Mouse (Mus musculus): ENCODE measurements around the gene 1700057G04Rik. TPM values are rescaled to one million over a fixed set of nuclear protein-coding genes. Genes with fewer than 3 reads are reported as not detected.

The 1700057G04Rik gene
- polyA plus RNA-seq, 1 experiment = not detected

DNA sequence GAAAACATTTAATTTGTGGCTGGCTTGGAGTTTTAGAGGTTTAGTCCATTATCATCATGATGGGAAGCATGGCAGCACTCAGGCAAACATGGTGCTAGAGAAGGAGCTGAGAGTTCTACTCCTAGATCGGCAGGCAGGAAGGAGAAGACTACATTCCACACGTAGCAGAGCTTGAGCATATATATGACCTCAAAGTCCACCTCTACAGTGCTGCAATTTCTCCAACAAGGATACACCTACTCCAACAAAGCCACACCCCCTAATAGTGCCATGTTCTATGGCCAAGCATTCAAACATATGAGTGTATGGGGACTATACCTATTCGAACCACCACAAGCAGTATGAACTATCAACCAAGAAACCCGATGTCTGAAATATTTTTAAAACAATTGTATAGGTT is 22.2 kb downstream of the 1700057G04Rik start:
- no peaks in the 10 kb centered on the region for H3K27me3 ChIP-seq (ENCODE audit: control insufficient read depth, insufficient read depth, low read length)
- H3K4me1 ChIP-seq (ENCODE audit: control insufficient read depth, insufficient read depth, insufficient read length) = no peaks in the 10 kb centered on the region
- H3K4me3 ChIP-seq (ENCODE audit: extremely low read depth, insufficient read depth, insufficient read length) = no peak overlapping the region
- H3K36me3 ChIP-seq (ENCODE audit: control insufficient read depth, insufficient read depth, low read length) = no peaks in the 10 kb centered on the region
- no peak for TF ChIP-seq POLR2A (IDR thresholded peaks at IDR 0.05; ENCODE audit: low read depth, low read length)
- TF ChIP-seq CTCF (IDR thresholded peaks at IDR 0.05; ENCODE audit: extremely low read depth, insufficient read depth, insufficient read length, insufficient replicate concordance) = no peak
- 93% methylated on average over 4 of the region's 4 CpGs for WGBS
- DNase-seq (ENCODE audit: low read depth in 1 of 2, low spot score in 2 of 2) = no peak
- H3K27ac ChIP-seq (ENCODE audit: insufficient read depth, low read length) = no peak overlapping the region

DNA sequence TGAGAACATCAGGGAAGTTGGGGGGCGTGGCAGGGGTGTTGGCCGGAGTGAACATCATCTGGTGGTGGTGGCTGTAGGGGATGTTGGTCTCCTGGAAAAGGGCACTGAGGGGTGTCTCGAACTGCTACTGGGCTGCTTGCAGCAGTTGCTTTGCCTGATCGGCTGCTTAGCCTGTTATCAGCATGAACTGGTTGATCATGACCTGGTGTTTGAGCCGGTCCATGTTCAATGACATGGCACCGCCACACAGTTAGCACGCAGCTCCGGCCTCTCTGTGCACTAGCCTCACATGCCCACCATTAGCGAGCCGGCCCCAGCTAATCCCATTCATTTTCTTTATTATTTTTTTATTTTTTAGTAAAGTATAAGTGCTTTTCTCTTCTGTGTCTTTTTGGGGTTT is 25.7 kb downstream of the 1700057G04Rik start:
- H3K27ac ChIP-seq (ENCODE audit: insufficient read depth, low read length) = no peak overlapping the region
- no peaks in the 10 kb centered on the region for H3K27me3 ChIP-seq (ENCODE audit: control insufficient read depth, insufficient read depth, low read length)
- TF ChIP-seq CTCF (IDR thresholded peaks at IDR 0.05; ENCODE audit: extremely low read depth, insufficient read depth, insufficient read length, insufficient replicate concordance) = no peak
- TF ChIP-seq POLR2A (IDR thresholded peaks at IDR 0.05; ENCODE audit: low read depth, low read length) = no peak
- no peaks in the 10 kb centered on the region for H3K4me1 ChIP-seq (ENCODE audit: control insufficient read depth, insufficient read depth, insufficient read length)
- no peak for DNase-seq (ENCODE audit: low read depth in 1 of 2, low spot score in 2 of 2)
- no peaks in the 10 kb centered on the region for H3K36me3 ChIP-seq (ENCODE audit: control insufficient read depth, insufficient read depth, low read length)
- H3K4me3 ChIP-seq (ENCODE audit: extremely low read depth, insufficient read depth, insufficient read length) = no peak overlapping the region
- 86% methylated on average over 10 of the region's 10 CpGs for WGBS

- no peaks in the 10 kb centered on the region for H3K36me3 ChIP-seq (ENCODE audit: control insufficient read depth, insufficient read depth, low read length)
- H3K27me3 ChIP-seq (ENCODE audit: control insufficient read depth, insufficient read depth, low read length) = no peaks in the 10 kb centered on the region
- 78% methylated on average over 6 of the region's 6 CpGs for WGBS
- no peaks in the 10 kb centered on the region for H3K4me1 ChIP-seq (ENCODE audit: control insufficient read depth, insufficient read depth, insufficient read length)
- DNase-seq (ENCODE audit: low read depth in 1 of 2, low spot score in 2 of 2) = no peak
- no peak overlapping the region for H3K4me3 ChIP-seq (ENCODE audit: extremely low read depth, insufficient read depth, insufficient read length)
- H3K27ac ChIP-seq (ENCODE audit: insufficient read depth, low read length) = no peak overlapping the region
- TF ChIP-seq CTCF (IDR thresholded peaks at IDR 0.05; ENCODE audit: extremely low read depth, insufficient read depth, insufficient read length, insufficient replicate concordance) = no peak
- no peak for TF ChIP-seq POLR2A (IDR thresholded peaks at IDR 0.05; ENCODE audit: low read depth, low read length)
Observed at GRCm38 (mm10) chr9:92335277-92335818, 26.2 kb downstream of the 1700057G04Rik start.

DNA sequence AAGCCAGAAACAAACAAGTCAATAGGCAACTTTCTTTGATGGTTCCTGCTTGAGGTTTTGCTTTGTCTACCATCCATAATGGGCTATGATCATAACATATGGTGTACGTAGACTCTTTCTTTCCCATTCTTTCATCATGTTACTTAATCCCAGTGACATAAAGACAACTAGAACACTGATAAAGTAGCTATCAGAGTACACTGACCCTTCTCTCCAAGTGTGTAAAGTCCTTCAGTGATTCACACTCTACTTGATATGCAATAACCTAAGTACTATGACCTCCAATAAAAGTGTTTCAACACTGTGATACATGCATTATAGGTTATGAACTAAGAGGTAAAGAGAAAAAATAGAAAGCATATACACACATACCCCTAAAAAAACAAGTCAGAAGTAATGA is 27.9 kb downstream of the 1700057G04Rik start:
- Histone ChIP-seq H3K36me3 (ENCODE audit: control insufficient read depth, insufficient read depth, low read length) (no peaks in the 10 kb centered on the region), H3K4me3 (ENCODE audit: extremely low read depth, insufficient read depth, insufficient read length) (no peak overlapping the region), H3K27me3 (ENCODE audit: control insufficient read depth, insufficient read depth, low read length) (no peaks in the 10 kb centered on the region), H3K4me1 (ENCODE audit: control insufficient read depth, insufficient read depth, insufficient read length) (no peaks in the 10 kb centered on the region), H3K27ac (ENCODE audit: insufficient read depth, low read length) (no peak overlapping the region)
- no peak for DNase-seq (ENCODE audit: low read depth in 1 of 2, low spot score in 2 of 2)
- TF ChIP-seq POLR2A (IDR thresholded peaks at IDR 0.05; ENCODE audit: low read depth, low read length) = no peak
- TF ChIP-seq CTCF (IDR thresholded peaks at IDR 0.05; ENCODE audit: extremely low read depth, insufficient read depth, insufficient read length, insufficient replicate concordance) = no peak
- 95% methylated on average over 1 of the region's 1 CpGs for WGBS

- TF ChIP-seq CTCF (IDR thresholded peaks at IDR 0.05; ENCODE audit: extremely low read depth, insufficient read depth, insufficient read length, insufficient replicate concordance) (no peak), POLR2A (IDR thresholded peaks at IDR 0.05; ENCODE audit: low read depth, low read length) (no peak)
- Histone ChIP-seq H3K36me3 (ENCODE audit: control insufficient read depth, insufficient read depth, low read length) (no peaks in the 10 kb centered on the region), H3K4me3 (ENCODE audit: extremely low read depth, insufficient read depth, insufficient read length) (no peak overlapping the region), H3K4me1 (ENCODE audit: control insufficient read depth, insufficient read depth, insufficient read length) (no peaks in the 10 kb centered on the region), H3K27ac (ENCODE audit: insufficient read depth, low read length) (no peak overlapping the region), H3K27me3 (ENCODE audit: control insufficient read depth, insufficient read depth, low read length) (no peaks in the 10 kb centered on the region)
- no peak for DNase-seq (ENCODE audit: low read depth in 1 of 2, low spot score in 2 of 2)
- 86% methylated on average over 3 of the region's 3 CpGs for WGBS
Observed at GRCm38 (mm10) chr9:92337661-92338060, 28.5 kb downstream of the 1700057G04Rik start.

- TF ChIP-seq CTCF (IDR thresholded peaks at IDR 0.05; ENCODE audit: extremely low read depth, insufficient read depth, insufficient read length, insufficient replicate concordance) (no peak), POLR2A (IDR thresholded peaks at IDR 0.05; ENCODE audit: low read depth, low read length) (no peak)
- Histone ChIP-seq H3K4me1 (ENCODE audit: control insufficient read depth, insufficient read depth, insufficient read length) (no peaks in the 10 kb centered on the region), H3K4me3 (ENCODE audit: extremely low read depth, insufficient read depth, insufficient read length) (no peak overlapping the region), H3K36me3 (ENCODE audit: control insufficient read depth, insufficient read depth, low read length) (no peaks in the 10 kb centered on the region), H3K27me3 (ENCODE audit: control insufficient read depth, insufficient read depth, low read length) (no peaks in the 10 kb centered on the region), H3K27ac (ENCODE audit: insufficient read depth, low read length) (no peak overlapping the region)
- WGBS = 77% methylated on average over 1 of the region's 1 CpGs
- no peak for DNase-seq (ENCODE audit: low read depth in 1 of 2, low spot score in 2 of 2)
Observed at GRCm38 (mm10) chr9:92338954-92339353, 29.8 kb downstream of the 1700057G04Rik start.

DNA sequence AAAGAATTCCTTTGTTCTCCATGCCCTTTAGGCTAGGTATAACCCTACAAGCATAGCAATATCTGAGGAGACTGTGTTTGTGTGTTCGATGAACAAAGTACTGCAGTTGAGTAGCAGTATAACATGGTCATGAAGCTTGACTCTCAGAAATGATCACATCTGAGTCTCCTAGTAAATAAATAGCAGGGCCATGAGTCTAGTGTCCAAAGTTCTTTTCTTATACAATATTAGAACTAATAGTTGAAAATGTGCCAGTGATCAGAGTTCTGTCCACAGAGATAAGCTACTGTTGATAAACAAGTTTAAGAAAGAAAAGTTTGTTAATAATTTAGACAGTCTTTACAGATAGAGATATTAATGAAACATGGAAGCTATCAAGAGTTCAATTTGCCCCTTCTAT is 42.7 kb downstream of the 1700057G04Rik start:
- no peak for DNase-seq (ENCODE audit: low read depth in 1 of 2, low spot score in 2 of 2)
- WGBS = 89% methylated on average over 1 of the region's 1 CpGs
- no peak overlapping the region for H3K27ac ChIP-seq (ENCODE audit: insufficient read depth, low read length)
- no peaks in the 10 kb centered on the region for H3K27me3 ChIP-seq (ENCODE audit: control insufficient read depth, insufficient read depth, low read length)
- no peaks in the 10 kb centered on the region for H3K4me1 ChIP-seq (ENCODE audit: control insufficient read depth, insufficient read depth, insufficient read length)
- H3K36me3 ChIP-seq (ENCODE audit: control insufficient read depth, insufficient read depth, low read length) = no peaks in the 10 kb centered on the region
- H3K4me3 ChIP-seq (ENCODE audit: extremely low read depth, insufficient read depth, insufficient read length) = no peak overlapping the region
- no peak for TF ChIP-seq POLR2A (IDR thresholded peaks at IDR 0.05; ENCODE audit: low read depth, low read length)
- TF ChIP-seq CTCF (IDR thresholded peaks at IDR 0.05; ENCODE audit: extremely low read depth, insufficient read depth, insufficient read length, insufficient replicate concordance) = no peak
